Mouse (Mus musculus) kidney, postnatal 25 days (tissue): ENCODE measurements around the gene Mcm10.
"Not testable (repeated sequence)": the region's sequence is repeated elsewhere in the genome, so short reads cannot be mapped to it uniquely, and the experiment has no call there.

Experiments
- DNase-seq, 2 experiments: peaks; one replicate each; pipeline ENCODE4 v3.0.0; 2021; ENCODE audit warnings: mixed read lengths in 2 of 2

The Mcm10 gene

DNA sequence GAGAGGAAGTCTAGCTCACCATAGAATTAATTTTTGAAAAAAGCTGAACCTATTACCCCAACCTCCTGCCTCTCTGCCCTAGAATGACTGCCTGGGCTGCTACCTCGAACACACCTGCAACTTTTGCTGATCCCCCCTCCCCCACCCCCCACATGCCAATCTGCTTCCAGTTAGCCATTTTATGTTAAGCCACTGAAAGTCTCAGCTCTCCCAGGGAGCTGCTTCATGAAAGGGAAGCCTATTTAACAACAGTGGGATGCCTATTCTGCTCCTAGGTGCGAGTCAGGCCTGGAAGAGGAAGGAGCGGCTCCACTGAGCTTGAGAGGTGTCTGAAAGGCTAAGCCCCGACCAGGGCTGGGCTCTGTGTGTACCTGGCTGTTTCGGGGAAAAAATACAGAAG lies 28.6 kb downstream of the Mcm10 start:
- no peak for DNase-seq

DNA sequence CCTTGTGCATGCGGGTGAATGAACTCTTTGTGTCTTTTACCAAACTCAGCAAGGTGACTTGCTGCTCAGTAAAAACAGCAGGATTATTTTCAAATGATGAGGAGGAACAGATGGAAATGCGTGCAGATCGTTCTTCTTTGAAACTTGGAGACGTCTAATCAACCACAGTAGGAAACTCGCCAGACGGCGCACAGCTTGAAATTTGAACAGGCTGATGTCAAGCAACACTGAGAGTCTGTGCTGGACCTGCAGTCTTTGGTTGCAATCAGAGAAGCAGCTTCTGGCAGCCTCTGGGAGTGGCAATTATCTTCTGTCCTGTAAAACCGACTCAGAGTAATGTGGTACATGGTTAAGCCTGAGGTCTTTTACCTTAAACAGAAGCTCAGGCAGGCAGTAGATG lies 34.5 kb downstream of the Mcm10 start:
- no peak for DNase-seq

- DNase-seq, result no peak
Observed at GRCm38 (mm10) chr2:4975807-4976206, 36.8 kb downstream of the Mcm10 start, which contains the start of gene Ucma. Ucma (plus strand) TSS chr2:4976122.

DNA sequence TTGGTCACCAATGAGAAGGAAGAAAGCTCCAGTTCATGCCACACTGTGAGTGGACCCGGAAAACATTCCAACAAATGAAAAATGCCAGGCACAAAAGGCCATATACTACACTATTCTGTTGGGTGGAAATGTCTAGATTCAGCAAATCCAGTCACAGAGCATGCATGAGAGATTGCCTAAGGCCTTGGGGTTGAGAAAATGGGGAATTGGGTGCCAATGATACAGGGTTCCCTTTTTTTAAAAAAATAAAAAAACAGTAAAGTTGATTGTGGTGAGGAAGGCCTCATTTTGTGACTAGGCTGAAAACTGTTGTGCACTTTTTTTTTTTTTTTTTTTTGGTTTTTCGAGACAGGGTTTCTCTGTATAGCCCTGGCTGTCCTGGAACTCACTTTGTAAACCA lies 43.5 kb downstream of the Mcm10 start:
- DNase-seq, result no peak

- no peak for DNase-seq
Observed at GRCm38 (mm10) chr2:4967806-4968205, 44.8 kb downstream of the Mcm10 start.

DNA sequence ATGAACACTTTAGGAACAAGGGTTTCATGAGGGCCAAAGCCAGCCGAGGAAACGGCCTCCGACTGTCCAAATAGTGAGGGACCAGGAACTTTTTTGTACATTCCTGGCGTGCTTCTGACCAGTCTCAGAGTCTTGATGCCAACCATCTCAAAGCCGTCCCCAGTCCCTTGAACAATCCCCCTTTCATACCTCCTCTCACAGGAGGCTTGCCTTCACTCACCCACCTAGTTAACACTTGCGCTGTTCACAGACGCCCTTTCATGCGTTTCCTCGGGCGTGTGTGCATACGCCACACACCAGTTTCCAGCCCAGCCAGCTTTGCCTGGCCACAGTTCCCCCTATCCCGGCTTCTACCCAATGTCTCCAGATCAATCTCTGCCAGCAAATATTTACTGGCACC lies 54.6 kb downstream of the Mcm10 start:
- DNase-seq, result no peak

DNA sequence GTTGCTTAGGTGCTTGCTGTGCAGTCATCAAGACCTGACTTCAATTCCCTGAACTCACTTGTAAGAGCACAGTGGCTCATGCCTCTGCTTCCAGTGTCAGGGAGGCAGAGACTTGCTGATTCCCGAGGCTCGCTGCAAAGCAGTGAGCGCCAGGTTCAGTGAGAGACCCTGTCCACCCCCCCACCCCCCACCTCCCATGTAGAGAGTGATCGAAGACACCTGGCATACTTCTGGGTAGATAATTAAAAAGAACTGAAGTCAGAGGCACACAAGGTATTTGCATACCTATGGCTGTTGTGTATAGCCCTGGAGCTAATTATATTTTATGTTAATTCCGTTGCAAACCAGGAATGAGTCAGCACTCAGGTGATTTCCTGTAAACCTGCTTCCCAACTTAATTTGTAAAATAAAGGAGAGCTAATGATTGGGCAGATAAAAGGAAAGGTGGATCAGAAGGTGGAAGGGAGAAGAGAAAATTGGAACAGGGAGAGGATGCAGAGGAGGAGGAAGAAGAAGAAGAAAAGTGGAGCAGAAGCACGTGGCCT lies 58.3 kb downstream of the Mcm10 start:
- DNase-seq, result no peak

DNA sequence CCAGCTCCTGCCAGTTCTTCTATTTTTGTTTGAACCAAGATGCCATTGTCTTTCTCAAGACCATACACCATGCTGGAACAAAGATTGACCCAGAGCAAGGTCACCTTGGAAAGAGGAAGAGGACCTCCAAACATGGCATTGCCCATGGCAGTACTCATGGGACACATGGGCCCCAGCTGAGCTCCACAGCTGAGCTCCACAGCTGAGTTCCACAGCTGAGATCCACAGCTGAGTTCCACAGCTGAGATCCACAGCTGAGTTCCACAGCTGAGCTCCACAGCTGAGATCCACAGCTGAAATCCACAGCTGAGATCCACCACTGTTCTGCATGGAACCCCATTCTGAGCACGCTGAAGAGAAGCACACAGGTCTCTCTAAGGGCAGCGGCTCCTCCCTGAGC lies 61.6 kb downstream of the Mcm10 start:
- no peak for DNase-seq

DNA sequence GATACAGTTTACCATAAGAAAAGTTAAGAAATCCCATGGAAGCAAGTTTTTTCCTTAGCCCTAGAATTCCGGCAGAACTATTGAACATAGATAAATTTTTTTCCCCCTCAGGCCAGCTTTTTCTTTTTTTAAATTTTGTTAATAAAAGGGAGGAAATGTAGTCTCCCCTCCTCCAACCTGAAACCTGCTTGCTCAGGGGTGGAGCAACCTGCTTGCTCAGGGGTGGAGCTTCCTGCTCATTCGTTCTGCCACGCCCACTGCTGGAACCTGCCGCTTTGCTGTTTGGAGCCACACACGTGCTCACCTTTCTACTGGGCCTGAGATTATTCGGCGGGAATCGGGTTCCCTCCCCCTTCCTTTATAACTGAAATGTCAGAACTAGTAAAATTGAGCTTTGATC lies 62.9 kb downstream of the Mcm10 start:
- DNase-seq, result not testable (repeated sequence)

- DNase-seq, result no peak
Observed at GRCm38 (mm10) chr2:4940861-4941260, 71.7 kb downstream of the Mcm10 start.
